Mouse (Mus musculus): ENCODE measurements at regions not wholly inside any gene's neighbourhood (a gene's known extent, or its start where the extent isn't known, plus 50 kb on each side); places are given as distances from the start of the nearest gene placed in this dataset.
"Not testable (repeated sequence)": the region's sequence is repeated elsewhere in the genome, so short reads cannot be mapped to it uniquely, and the experiment has no call there.

DNA sequence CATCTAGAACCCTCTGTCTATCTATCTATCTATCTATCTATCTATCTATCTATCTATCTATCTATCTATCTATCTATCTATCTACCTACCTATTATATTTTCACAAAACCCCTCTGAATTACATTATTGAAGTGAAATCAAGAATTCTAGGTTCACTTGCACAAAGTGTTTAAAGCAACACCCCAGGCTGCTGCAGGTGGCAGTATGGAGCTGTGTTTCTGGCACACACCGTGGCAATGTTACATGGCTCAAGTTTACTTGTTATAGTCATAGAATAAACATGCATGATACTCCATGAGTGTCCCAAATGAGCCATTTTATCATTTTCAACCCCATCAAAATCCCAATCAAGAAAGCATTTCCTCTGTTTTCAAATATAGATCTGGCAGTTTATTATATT is 538.6 kb upstream of the Got2 start:
- Histone ChIP-seq H3K27ac (replicated peaks) (no peak overlapping the region), H3K27me3 (no peaks in the 10 kb centered on the region), H3K36me3 (no peaks in the 10 kb centered on the region), H3K4me2 (replicated peaks) (no peak overlapping the region), H3K9ac (replicated peaks) (no peak overlapping the region), H3K4me1 (no peaks in the 10 kb centered on the region), H3K4me3 (no peak overlapping the region), H3K9me3 (no peaks in the 10 kb centered on the region)
- 68% methylated on average over 1 of the region's 1 CpGs for WGBS
- no peak for ATAC-seq (ENCODE audit: low FRiP score, low read depth)

DNA sequence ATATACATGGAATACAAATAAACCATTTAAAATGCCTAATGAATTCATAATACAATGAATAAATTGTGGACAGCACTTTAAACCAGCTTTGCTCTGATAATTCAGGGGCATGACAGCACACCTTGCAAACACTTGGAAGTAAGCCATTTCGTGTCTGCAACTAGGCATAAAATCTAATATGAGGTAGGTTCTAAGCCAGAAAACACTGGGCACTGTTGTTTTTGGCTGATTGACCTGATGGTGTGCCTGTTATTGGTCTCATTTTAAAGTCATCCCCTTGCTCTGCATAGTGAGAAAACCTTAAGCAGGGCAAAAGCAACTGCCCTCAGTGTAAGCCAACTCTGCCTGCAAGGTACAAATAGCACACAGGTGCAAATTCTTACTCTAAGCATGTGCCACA is 521.3 kb upstream of the Got2 start:
- Histone ChIP-seq H3K9ac (replicated peaks) (no peak overlapping the region), H3K4me2 (replicated peaks) (no peak overlapping the region), H3K9me3 (no peaks in the 10 kb centered on the region), H3K27me3 (no peaks in the 10 kb centered on the region), H3K27ac (replicated peaks) (no peak overlapping the region), H3K4me3 (no peak overlapping the region), H3K4me1 (no peaks in the 10 kb centered on the region), H3K36me3 (no peaks in the 10 kb centered on the region)
- 62% methylated on average over 1 of the region's 1 CpGs for WGBS
- ATAC-seq (ENCODE audit: low FRiP score, low read depth): no peak

DNA sequence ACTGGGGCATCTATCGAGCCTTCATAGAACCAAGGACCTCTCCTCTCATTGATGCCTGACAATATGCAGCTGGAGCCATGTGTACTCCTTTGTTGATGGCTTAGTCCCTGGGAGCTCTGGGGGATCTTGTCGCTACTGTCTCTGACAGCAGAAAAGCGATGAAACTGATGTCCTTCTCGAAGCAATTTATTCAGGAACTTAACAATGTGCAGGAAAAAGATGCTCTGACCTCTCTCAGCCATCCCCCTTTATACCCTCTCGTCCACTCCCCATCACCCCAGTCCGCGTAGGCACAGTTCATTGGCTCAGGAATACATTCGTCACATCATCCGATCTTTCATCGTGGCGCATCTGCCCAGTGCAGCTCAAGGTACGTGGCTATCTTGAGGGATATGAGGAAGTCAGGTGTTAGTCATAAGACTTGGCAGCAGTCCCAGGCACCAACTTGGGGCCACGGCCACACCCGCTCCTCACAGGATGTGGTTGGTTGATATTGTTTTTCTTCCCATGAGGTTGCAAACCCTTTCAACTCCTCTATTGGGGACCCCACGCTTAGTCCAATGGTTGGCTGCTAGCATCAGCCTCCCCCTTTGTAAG is 516.3 kb upstream of the Got2 start:
- WGBS: 93% methylated on average over 15 of the region's 15 CpGs
- Histone ChIP-seq H3K9me3 (no peaks in the 10 kb centered on the region), H3K4me3 (no peak overlapping the region), H3K27ac (replicated peaks) (no peak overlapping the region), H3K27me3 (no peaks in the 10 kb centered on the region), H3K4me1 (no peaks in the 10 kb centered on the region), H3K36me3 (no peaks in the 10 kb centered on the region), H3K4me2 (replicated peaks) (no peak overlapping the region), H3K9ac (replicated peaks) (no peak overlapping the region)
- ATAC-seq (ENCODE audit: low FRiP score, low read depth): no peak

DNA sequence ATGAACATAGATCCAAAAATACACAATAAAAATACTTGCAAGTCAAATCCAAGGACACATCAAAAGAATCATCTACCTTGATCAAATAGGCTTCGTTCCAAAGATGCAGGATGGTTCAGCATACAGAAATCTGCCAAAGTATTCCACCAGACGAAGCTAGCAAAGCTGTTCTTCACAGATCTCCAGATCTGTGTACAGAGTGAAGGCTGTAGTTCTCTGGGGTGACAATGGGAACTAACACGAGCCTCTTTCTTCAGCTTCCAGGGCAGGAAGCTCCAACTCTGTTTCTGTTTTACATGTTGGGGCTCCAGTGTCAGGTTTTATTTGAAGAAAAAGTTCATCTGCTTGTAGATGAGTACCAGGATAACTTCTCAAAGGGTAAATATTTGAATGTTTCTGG is 515.3 kb upstream of the Got2 start:
- Histone ChIP-seq H3K9ac (replicated peaks) (no peak overlapping the region), H3K27ac (replicated peaks) (no peak overlapping the region), H3K4me2 (replicated peaks) (no peak overlapping the region), H3K9me3 (no peaks in the 10 kb centered on the region), H3K36me3 (no peaks in the 10 kb centered on the region), H3K4me1 (no peaks in the 10 kb centered on the region), H3K4me3 (no peak overlapping the region), H3K27me3 (no peaks in the 10 kb centered on the region)
- WGBS: 69% methylated on average over 3 of the region's 3 CpGs
- no peak for ATAC-seq (ENCODE audit: low FRiP score, low read depth)

DNA sequence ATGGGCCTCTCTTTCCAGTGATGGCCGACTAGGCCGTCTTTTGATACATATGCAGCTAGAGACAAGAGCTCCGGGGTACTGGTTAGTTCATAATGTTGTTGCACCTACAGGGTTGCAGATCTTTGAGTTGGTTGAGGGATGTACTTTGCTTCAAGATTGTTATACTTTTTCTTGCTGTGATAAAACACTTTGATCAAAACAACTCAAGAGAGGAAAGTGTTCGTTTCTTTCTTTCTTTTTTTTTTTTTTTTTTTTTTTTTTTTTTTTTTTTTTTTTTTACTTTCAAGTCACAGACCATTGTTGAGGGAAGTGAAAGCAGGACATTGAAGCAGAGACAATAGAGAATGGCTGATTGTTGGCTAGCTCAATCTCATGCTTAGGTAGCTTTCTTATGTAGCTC is 511.0 kb upstream of the Got2 start:
- not testable (repeated sequence) for H3K9me3 ChIP-seq; H3K4me2 ChIP-seq (replicated peaks); H3K27ac ChIP-seq (replicated peaks); H3K36me3 ChIP-seq; ATAC-seq (ENCODE audit: low FRiP score, low read depth); H3K9ac ChIP-seq (replicated peaks); H3K4me3 ChIP-seq; H3K4me1 ChIP-seq; H3K27me3 ChIP-seq
- 88% methylated on average over 4 of the region's 4 CpGs for WGBS

DNA sequence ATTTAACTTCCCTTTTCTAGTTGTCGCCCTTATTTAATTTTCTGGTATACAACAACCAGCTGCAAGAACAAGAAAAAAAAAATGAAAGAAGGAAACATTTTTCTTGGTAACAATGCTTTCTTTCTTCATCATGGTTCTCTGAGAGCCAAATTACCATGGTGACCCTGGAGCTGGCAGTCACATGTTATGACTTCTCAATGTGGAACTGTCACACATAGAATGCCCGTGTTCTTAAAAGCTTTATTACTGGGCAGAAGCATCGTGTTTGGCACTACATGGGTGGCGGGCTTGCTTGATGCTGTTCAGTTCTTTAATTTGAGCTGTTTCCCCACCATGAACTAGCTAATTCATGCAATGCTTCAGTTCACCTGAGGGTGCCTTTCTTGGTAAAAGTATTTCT is 504.7 kb upstream of the Got2 start:
- no peaks in the 10 kb centered on the region for H3K27me3 ChIP-seq
- 76% methylated on average over 4 of the region's 4 CpGs for WGBS
- H3K27ac ChIP-seq (replicated peaks): no peak overlapping the region
- no peaks in the 10 kb centered on the region for H3K9me3 ChIP-seq
- no peak overlapping the region for H3K4me2 ChIP-seq (replicated peaks)
- no peaks in the 10 kb centered on the region for H3K4me1 ChIP-seq
- H3K36me3 ChIP-seq: no peaks in the 10 kb centered on the region
- H3K9ac ChIP-seq (replicated peaks): no peak overlapping the region
- H3K4me3 ChIP-seq: no peak overlapping the region
- ATAC-seq (ENCODE audit: low FRiP score, low read depth): no peak

DNA sequence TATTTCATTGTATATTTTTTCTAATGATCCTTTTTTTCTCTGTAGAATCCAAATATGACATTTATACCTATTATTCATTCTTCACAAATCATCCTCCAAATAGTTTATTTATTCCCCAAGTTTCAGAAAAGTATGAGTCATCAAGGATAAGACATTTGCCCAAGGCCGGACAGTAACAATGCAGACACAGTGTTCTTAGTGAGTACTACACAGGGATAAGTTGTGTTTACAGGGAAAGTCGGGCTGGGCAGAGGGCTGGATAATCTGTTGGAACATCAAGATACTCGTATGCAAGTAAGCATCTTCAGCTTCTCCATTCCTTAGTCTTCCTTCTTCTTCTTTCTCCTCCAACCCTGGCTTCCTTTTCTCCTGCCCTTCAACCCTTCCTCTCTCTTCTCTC is 500.9 kb upstream of the Got2 start:
- no peaks in the 10 kb centered on the region for H3K4me1 ChIP-seq
- ATAC-seq (ENCODE audit: low FRiP score, low read depth): no peak
- H3K9ac ChIP-seq (replicated peaks): no peak overlapping the region
- H3K9me3 ChIP-seq: no peaks in the 10 kb centered on the region
- no peak overlapping the region for H3K4me3 ChIP-seq
- H3K36me3 ChIP-seq: no peaks in the 10 kb centered on the region
- no peak overlapping the region for H3K4me2 ChIP-seq (replicated peaks)
- 82% methylated on average over 3 of the region's 3 CpGs for WGBS
- H3K27ac ChIP-seq (replicated peaks): no peak overlapping the region
- H3K27me3 ChIP-seq: no peaks in the 10 kb centered on the region

GRCm38 (mm10) chr8:96370500-96370899 is 482.2 kb upstream of the Got2 start:
- ATAC-seq (ENCODE audit: low FRiP score, low read depth): peak; percentile 60

DNA sequence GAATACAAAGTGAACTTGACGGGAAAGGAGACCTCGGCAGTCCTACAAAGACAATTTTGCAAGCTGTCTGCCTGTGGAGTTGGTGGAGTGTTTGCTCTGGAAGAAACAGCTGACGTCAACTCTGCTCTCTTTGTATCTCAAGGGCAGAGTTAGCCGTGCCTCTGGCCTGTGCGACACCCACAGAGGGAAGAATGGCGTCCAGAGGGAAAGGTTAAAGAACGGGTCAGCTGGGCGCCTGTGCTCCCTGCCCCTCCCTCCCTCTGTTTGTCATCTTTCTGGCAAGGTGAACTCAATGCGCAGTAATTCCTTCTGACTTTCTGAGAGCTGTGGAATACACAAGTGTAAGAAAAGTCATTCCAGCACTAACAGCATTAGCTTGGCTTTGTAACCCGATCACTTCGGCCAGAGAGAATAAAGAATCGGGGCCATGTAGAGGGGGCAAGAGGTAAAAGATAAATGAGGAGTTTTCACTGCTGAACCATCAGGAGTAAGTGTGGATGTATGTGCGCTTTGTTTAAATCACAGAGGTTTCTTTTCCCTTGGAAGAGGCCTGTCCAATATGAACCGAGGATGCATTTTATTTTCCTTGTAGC is 474.6 kb upstream of the Got2 start:
- H3K27me3 ChIP-seq: no peaks in the 10 kb centered on the region
- 27% methylated on average over 14 of the region's 14 CpGs for WGBS
- 0 out of 2 replicates have a peak overlapping the region, but pooled peaks have one; percentile 2 for H3K4me2 ChIP-seq (replicated peaks)
- peaks cover 6% of the 10 kb centered on the region; the same call in 1 of the 2 replicates for H3K4me1 ChIP-seq
- peak; percentile 44; the same call in 1 of the 2 replicates for ATAC-seq (ENCODE audit: low FRiP score, low read depth)
- H3K36me3 ChIP-seq: no peaks in the 10 kb centered on the region
- H3K9me3 ChIP-seq: no peaks in the 10 kb centered on the region
- no peak overlapping the region for H3K27ac ChIP-seq (replicated peaks)
- H3K4me3 ChIP-seq: no peak overlapping the region
- no peak overlapping the region for H3K9ac ChIP-seq (replicated peaks)

More at GRCm38 (mm10) chr8:96370500-96370899, 482.2 kb upstream of the Got2 start:
- Histone ChIP-seq H3K4me1 (0 out of 2 replicates have a peak, but pooled peaks cover 2% of the 10 kb centered on the region), H3K4me2 (replicated peaks) (no peak overlapping the region), H3K27me3 (no peaks in the 10 kb centered on the region), H3K9me3 (no peaks in the 10 kb centered on the region), H3K4me3 (no peak overlapping the region), H3K36me3 (no peaks in the 10 kb centered on the region), H3K9ac (replicated peaks) (no peak overlapping the region), H3K27ac (replicated peaks) (no peak overlapping the region)
- WGBS: 72% methylated on average over 9 of the region's 9 CpGs

GRCm38 (mm10) chr8:96350531-96351069 is 462.3 kb upstream of the Got2 start:
- Histone ChIP-seq H3K9me3 (no peaks in the 10 kb centered on the region), H3K4me1 (no peaks in the 10 kb centered on the region), H3K9ac (replicated peaks) (no peak overlapping the region), H3K4me2 (replicated peaks) (no peak overlapping the region), H3K27me3 (no peaks in the 10 kb centered on the region), H3K27ac (replicated peaks) (no peak overlapping the region), H3K4me3 (no peak overlapping the region), H3K36me3 (no peaks in the 10 kb centered on the region)
- ATAC-seq (ENCODE audit: low FRiP score, low read depth): no peak
- WGBS: 77% methylated on average over 6 of the region's 6 CpGs

DNA sequence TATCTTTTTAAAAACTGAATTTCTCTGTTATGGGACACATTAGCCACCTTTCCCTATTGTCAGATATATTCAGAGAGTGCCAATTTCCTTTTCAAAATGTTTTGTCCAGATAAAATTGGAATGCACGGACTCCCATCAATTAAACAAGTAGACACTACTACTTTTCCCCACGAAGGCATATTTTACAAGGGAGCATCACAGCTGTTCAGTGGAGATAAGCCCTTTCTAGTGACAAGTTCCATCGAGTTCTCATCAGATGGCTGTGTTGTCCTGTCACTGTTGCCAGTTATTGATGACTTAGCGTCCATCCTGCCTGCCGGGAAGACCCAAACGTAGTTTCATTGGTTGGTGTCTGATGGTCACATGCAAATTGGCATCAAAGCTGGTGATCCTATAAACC is 461.2 kb upstream of the Got2 start:
- no peak overlapping the region for H3K4me3 ChIP-seq
- H3K36me3 ChIP-seq: no peaks in the 10 kb centered on the region
- no peaks in the 10 kb centered on the region for H3K4me1 ChIP-seq
- ATAC-seq (ENCODE audit: low FRiP score, low read depth): no peak
- no peak overlapping the region for H3K9ac ChIP-seq (replicated peaks)
- no peaks in the 10 kb centered on the region for H3K9me3 ChIP-seq
- no peak overlapping the region for H3K4me2 ChIP-seq (replicated peaks)
- H3K27ac ChIP-seq (replicated peaks): no peak overlapping the region
- WGBS: 78% methylated on average over 6 of the region's 6 CpGs
- no peaks in the 10 kb centered on the region for H3K27me3 ChIP-seq

- no peaks in the 10 kb centered on the region for H3K4me1 ChIP-seq
- H3K4me3 ChIP-seq: no peak overlapping the region
- H3K36me3 ChIP-seq: no peaks in the 10 kb centered on the region
- no peak overlapping the region for H3K4me2 ChIP-seq (replicated peaks)
- H3K27ac ChIP-seq (replicated peaks): no peak overlapping the region
- ATAC-seq (ENCODE audit: low FRiP score, low read depth): no peak
- H3K27me3 ChIP-seq: no peaks in the 10 kb centered on the region
- H3K9ac ChIP-seq (replicated peaks): no peak overlapping the region
- 82% methylated on average over 3 of the region's 3 CpGs for WGBS
- no peaks in the 10 kb centered on the region for H3K9me3 ChIP-seq
These were observed 452.4 kb upstream of the Got2 start for GRCm38 (mm10) chr8:96340702-96341101.

- 75% methylated on average over 5 of the region's 5 CpGs for WGBS
- Histone ChIP-seq H3K27ac (replicated peaks) (no peak overlapping the region), H3K27me3 (no peaks in the 10 kb centered on the region)
These were observed 430.0 kb upstream of the Got2 start for GRCm38 (mm10) chr8:96318367-96318766.

More at GRCm38 (mm10) chr8:96318367-96318766, 430.0 kb upstream of the Got2 start:
- Histone ChIP-seq H3K4me3 (no peak overlapping the region), H3K4me1 (no peaks in the 10 kb centered on the region), H3K4me2 (replicated peaks) (no peak overlapping the region), H3K36me3 (no peaks in the 10 kb centered on the region), H3K9ac (replicated peaks) (no peak overlapping the region), H3K9me3 (no peaks in the 10 kb centered on the region)
- ATAC-seq (ENCODE audit: low FRiP score, low read depth): no peak
